Comparison of ENCODE assay signal across 8 mouse cellular contexts in genomic region chr10:66864161-66864862, GRCm38 (mm10).
DNase-seq lines count a peak whose midpoint lies in the region; ATAC-seq lines count a peak whose summit lies in the region.

No protein-coding gene starts in this region.

- H3K27me3 ChIP-seq in embryonic facial prominence, embryonic 10.5 days (replicated peaks; ENCODE audit: low read depth, poor library complexity, severe bottlenecking), result no peaks in the 10 kb centered on the region
- H3K27me3 ChIP-seq in intestine, embryonic 16.5 days (replicated peaks; ENCODE audit: control insufficient read depth, insufficient read depth, low read length), result no peaks in the 10 kb centered on the region
- no peaks in the 10 kb centered on the region for H3K27me3 ChIP-seq in lung, embryonic 15.5 days
- no peaks in the 10 kb centered on the region for H3K27me3 ChIP-seq in splenic B cell, adult 2 months (ENCODE audit: control insufficient read depth, insufficient read depth, low read length, poor library complexity, severe bottlenecking)
- no peaks in the 10 kb centered on the region for H3K27me3 ChIP-seq in forebrain, embryonic 14.5 days (replicated peaks; ENCODE audit: control insufficient read depth, insufficient read depth, low read length)

- H3K9ac ChIP-seq in intestine, embryonic 16.5 days (ENCODE audit: low read depth, low read length), result no peak overlapping the region
- H3K9ac ChIP-seq in lung, embryonic 15.5 days, result no peak overlapping the region
- H3K9ac ChIP-seq in forebrain, embryonic 14.5 days (ENCODE audit: low read length), result no peak overlapping the region

- no peaks in the 10 kb centered on the region for H3K9me3 ChIP-seq in embryonic facial prominence, embryonic 10.5 days
- no peaks in the 10 kb centered on the region for H3K9me3 ChIP-seq in intestine, embryonic 16.5 days (ENCODE audit: control insufficient read depth, low read length)
- H3K9me3 ChIP-seq in lung, embryonic 15.5 days, result no peaks in the 10 kb centered on the region
- H3K9me3 ChIP-seq in forebrain, embryonic 14.5 days (replicated peaks; ENCODE audit: control insufficient read depth, low read length), result no peaks in the 10 kb centered on the region

- peak; percentile 65 for ATAC-seq in intestine, embryonic 16.5 days
- ATAC-seq in lung, embryonic 15.5 days (ENCODE audit: borderline replicate concordance, extremely low read depth, low FRiP score, low TSS enrichment), result peak; percentile 77
- no peak for ATAC-seq in forebrain, embryonic 14.5 days

- peaks cover 28% of the 10 kb centered on the region for H3K4me1 ChIP-seq in embryonic facial prominence, embryonic 10.5 days
- H3K4me1 ChIP-seq in intestine, embryonic 16.5 days (ENCODE audit: control insufficient read depth, insufficient read depth, low read length), result no peaks in the 10 kb centered on the region
- peaks cover 6% of the 10 kb centered on the region; the same call in 1 of the 2 replicates for H3K4me1 ChIP-seq in lung, embryonic 15.5 days
- H3K4me1 ChIP-seq in forebrain, embryonic 14.5 days (ENCODE audit: control insufficient read depth, insufficient read depth, low read length), result no peaks in the 10 kb centered on the region

- no peak overlapping the region for H3K4me3 ChIP-seq in embryonic facial prominence, embryonic 10.5 days
- H3K4me3 ChIP-seq in intestine, embryonic 16.5 days (ENCODE audit: low read length), result no peak overlapping the region
- no peak overlapping the region for H3K4me3 ChIP-seq in lung, embryonic 15.5 days
- H3K4me3 ChIP-seq in forebrain, embryonic 14.5 days (ENCODE audit: low read depth, low read length), result no peak overlapping the region

- peak; percentile 13 to 30 for DNase-seq in frontal cortex, postnatal 10 days (ENCODE audit: low spot score in 2 of 2)
- DNase-seq in frontal cortex, postnatal 25 days (ENCODE audit: low spot score in 2 of 2), result no peak
- DNase-seq in NIH3T3 (ENCODE audit: low read depth), result peak; percentile 60
- DNase-seq in embryonic facial prominence, embryonic 10.5 days (ENCODE audit: low spot score), result peak; percentile 34
- DNase-seq in splenic B cell, adult 2 months (ENCODE audit: low read depth, low spot score), result peak; percentile 77
- DNase-seq in forebrain, embryonic 14.5 days (ENCODE audit: low spot score), result no peak

- H3K27ac ChIP-seq in embryonic facial prominence, embryonic 10.5 days (replicated peaks), result peak overlapping the region; percentile 54
- H3K27ac ChIP-seq in intestine, embryonic 16.5 days (ENCODE audit: low read length), result peak overlapping the region; percentile 54
- H3K27ac ChIP-seq in lung, embryonic 15.5 days, result peak overlapping the region; percentile 30
- H3K27ac ChIP-seq in forebrain, embryonic 14.5 days (ENCODE audit: low read depth, low read length), result no peak overlapping the region

- no peaks in the 10 kb centered on the region for H3K36me3 ChIP-seq in embryonic facial prominence, embryonic 10.5 days (replicated peaks)
- no peaks in the 10 kb centered on the region for H3K36me3 ChIP-seq in intestine, embryonic 16.5 days (ENCODE audit: control insufficient read depth, insufficient read depth, low read length)
- no peaks in the 10 kb centered on the region for H3K36me3 ChIP-seq in lung, embryonic 15.5 days
- no peaks in the 10 kb centered on the region for H3K36me3 ChIP-seq in splenic B cell, adult 2 months (ENCODE audit: control insufficient read depth, insufficient read depth, low read length, poor library complexity, severe bottlenecking)
- H3K36me3 ChIP-seq in forebrain, embryonic 14.5 days (ENCODE audit: control insufficient read depth, insufficient read depth, low read length), result no peaks in the 10 kb centered on the region

- no peak overlapping the region for H3K4me2 ChIP-seq in intestine, embryonic 16.5 days (ENCODE audit: low read depth, low read length)
- H3K4me2 ChIP-seq in lung, embryonic 15.5 days, result no peak overlapping the region
- no peak overlapping the region for H3K4me2 ChIP-seq in forebrain, embryonic 14.5 days (ENCODE audit: low read length)

- 59% methylated on average over 14 of the region's 14 CpGs for WGBS in embryonic facial prominence, embryonic 10.5 days
- WGBS in intestine, embryonic 16.5 days, result 58% methylated on average over 14 of the region's 14 CpGs
- WGBS in lung, embryonic 15.5 days, result 51% methylated on average over 14 of the region's 14 CpGs
- WGBS in forebrain, embryonic 14.5 days, result 68% methylated on average over 14 of the region's 14 CpGs

Comparison
In these comparisons a context has a peak if more than half of its experiments do, and no peak if none do; other contexts are left out.
1. DNase-seq: peak in frontal cortex, postnatal 10 days (2 of 2), NIH3T3 (single experiment), embryonic facial prominence, embryonic 10.5 days (single experiment) and splenic B cell, adult 2 months (single experiment); none in frontal cortex, postnatal 25 days (0 of 2) and forebrain, embryonic 14.5 days (single experiment).